Mouse (Mus musculus) lung, adult 18-20 months (tissue): ENCODE measurements around the gene Rho.
A peak's percentile ranks its signal among the peaks of the same experiment; 100 is the strongest.

Experiments used
- DNase-seq, 2 experiments: peaks; one replicate each; pipeline ENCODE4 v3.0.0; 2022; ENCODE audit warnings: mixed read lengths in 2 of 2

The Rho gene

DNA sequence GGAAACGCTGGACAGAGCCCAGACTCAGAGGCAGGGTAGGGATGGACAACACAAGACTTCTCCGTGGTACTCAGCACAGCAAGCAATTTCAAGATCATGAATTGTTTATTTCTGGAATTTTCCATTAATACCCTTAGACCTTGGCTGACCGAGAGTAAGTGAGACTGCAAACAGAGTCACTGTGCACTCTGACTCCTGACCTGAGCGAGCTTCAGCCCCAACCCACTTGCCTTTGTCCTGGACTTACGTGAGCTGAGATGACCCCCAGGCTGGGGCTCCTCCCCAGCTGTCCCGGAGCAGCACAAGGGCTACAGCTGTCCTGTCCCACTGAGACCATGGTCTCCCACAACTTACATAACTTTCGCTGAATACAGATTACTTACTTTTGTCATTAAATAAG is 51.3 kb downstream of the Rho start:
- DNase-seq = no peak

DNA sequence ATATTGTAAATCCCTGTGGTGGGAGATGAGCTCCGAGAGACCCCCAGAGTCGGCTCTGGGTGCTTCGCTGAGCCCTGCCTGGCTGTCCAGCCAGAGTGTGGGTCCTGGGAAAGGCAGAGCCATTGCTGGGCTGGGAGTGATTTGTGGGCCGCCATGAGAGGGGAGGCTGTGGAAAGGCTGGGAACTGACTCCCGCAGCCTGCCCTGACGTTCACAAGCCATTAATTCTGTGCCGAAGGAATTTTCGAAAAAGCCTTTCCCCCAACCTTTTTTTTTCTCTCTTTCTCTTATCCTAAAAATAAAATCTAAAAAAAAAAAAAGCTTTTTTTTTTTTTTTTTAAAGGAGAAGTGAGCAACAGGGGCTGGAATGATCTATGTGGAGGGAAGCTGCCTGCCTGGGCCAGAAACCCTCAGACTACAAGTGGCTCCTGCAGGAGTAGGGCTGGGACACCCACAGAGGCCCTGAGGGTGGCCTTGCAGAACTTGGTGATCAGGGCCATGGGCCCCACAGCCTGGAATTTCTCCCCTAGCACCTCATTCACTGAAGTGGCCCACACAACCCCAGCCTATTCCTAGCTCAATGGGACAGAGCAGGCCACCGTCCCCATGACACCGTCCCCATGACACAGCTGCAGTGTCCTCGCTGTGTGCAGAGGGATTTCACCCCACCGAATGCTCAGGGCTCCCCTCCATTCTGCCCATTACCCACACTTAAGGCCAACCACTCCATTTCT is 51.9 kb downstream of the Rho start:
- DNase-seq = peak in 1 of 2 experiments; percentile 53

DNA sequence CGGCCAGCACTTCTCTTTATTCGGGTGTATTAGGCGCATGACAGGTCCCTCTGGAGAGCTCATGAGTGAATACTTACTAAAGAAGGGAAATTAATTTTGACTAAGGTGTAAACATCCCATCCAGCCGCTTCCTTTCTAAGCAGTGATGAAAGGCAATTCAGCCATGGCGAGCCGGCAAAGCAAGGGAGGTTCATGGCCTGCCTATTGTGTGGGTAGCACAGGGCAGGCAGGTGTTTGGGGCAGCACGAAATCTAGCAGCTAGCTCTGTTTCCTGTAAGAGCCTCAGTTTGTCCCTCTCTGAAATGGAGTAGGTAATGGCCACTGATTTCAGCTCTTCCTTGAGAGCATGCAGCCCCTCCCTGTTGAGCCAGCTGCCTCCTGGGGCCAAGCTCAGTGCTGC is 53.0 kb downstream of the Rho start:
- no peak for DNase-seq

DNA sequence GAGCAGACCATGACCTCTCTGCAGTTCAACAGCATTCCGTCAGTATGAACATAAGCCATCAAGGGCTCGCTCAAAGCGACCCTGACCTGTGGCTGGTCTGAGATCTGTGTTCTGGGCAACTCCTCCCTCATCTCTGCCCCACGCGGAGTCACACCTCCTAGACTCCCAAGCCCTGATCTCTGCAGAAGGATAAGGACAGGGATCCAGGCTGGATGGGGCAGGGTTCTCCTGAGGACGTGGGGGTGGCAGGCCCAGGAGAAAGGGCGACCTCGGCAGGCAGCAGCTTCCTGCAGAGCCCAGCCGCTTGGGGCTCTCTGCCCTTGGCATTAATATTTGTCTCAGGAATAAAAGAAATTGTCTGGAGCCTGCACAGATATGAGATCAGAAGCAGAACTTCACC is 54.1 kb downstream of the Rho start:
- no peak for DNase-seq

DNA sequence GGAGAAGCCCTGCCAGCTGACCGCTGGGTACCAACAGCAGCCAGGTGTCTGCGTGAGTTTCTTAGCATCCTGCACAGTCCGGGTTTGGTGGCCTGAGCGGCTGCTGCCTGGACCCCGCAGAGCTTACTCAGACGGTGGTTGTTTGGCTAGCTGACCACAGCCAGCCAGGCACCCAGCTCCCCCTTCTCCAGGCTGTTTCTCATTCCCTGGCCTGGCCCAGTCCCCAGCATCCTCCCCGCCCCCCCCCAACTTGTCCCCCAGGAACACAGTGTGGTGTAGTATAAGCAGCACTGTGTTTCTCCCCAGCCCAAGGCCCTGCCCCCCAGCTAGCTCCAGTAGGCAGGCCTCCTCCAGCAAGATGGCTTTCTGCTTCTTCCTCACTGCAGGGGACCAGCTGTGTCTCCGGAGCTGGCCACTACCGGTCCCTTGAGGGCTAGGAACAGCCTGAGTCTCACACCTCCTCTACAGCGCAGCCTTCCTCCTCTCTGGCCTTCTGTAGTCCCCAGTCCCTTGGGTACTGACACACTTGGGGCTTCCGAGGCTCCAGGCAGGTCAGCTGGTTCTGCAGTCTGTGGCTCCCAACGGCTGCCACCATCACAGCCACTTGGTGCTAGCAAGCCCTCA is 55.0 kb downstream of the Rho start:
- no peak for DNase-seq

DNA sequence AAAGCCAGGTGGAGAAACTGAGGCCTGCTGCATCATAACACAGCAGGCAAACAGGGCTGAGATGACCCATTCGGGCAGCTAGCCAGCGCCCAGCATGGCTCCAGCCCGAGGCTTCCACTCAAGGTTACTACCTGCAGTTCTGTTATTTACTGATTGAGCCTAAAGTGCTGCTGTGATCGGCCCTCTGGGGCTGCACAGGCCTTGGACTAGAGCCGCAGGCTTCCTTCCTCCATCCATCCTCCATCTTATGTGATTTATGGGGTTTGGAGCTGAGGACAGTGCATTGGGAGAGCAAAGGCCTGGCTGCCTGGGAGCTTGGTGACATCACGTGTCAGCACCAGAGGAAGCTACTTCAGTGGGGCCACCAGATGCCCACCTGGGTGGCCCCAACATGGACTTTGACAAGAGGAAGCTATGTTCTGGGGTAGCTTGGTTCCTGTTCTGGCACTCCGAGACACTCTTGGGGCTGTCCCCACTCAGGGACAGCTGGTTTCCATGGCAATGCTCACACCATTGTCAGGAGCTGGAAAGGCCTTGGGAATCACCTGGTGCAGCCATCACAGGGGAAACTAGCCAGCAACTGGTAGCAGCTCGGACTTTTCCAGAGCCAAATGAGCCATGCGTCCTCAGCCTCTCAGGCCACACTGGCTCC is 55.7 kb downstream of the Rho start:
- no peak for DNase-seq

DNA sequence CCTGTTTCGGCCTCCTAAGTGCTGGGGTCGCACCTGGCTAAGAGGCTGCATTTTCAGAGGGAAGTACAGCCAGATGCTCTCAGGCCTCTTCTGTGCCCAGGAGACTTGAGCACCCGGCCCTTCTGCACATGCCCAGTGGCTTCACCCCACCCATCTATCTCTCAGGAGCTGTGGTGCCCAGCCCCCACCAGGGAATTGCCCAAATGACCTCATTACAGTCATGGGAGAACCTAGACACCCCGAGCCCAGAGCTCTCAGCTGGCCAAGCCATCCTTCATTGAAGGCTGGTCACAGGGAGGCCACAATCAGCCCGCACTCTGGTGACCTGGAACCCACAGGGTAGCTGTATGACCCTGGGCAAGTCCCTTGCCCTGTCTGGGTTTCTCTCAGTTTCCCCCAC is 57.5 kb downstream of the Rho start:
- no peak for DNase-seq

DNA sequence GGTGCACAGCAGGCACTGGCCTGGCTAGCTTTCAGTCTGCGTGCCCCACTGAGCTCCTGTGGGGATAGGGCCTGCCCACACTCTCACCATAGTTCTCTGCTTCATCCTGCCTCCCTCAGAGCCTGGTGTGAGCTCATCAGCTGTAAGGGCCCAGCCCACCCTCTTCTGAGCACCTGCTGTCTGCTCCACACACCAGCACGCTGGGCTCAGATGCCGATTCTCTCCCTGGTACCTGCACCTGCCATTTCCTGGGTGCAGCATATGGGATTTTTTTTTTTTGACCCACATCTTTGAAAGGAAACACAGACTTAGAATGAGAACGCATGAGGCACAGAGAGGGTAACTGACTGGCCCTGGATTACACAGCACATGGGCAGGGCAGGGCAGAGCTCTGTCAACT is 58.1 kb downstream of the Rho start:
- DNase-seq = no peak
